Comparison of ENCODE assay signal across 8 mouse cellular contexts in the genomic region with DNA sequence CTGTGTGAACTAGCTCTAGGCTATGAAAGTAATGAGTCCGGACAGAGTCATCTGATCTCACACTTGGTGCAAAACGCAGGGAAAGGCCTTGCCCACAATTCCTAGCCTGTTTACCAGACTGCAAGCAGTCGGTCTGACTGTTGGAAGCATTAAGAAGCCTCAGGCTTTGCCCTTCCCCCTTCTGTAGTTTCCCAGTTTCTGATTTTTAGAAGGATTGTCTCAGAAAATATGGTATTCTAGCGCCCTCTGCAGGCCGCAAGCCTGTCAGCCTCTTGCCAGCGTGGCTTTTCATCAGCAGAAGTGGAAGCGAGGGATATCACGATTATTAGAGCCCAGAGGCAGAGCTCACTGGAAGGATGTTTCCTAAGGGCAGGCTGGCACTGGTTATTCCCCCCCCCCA.
DNase-seq lines count a peak whose midpoint lies in the region; ATAC-seq and TF ChIP-seq lines count a peak whose summit lies in the region.

No protein-coding gene starts in this region.

- 1% methylated on average over 8 of the region's 8 CpGs for WGBS in forebrain, embryonic 14.5 days
- WGBS in large intestine, adult 2 months = 8% methylated on average over 8 of the region's 8 CpGs
- 6% methylated on average over 8 of the region's 8 CpGs for WGBS in lung, embryonic 14.5 days

- H3K36me3 ChIP-seq in G1E (replicated peaks) = no peaks in the 10 kb centered on the region
- H3K36me3 ChIP-seq in forebrain, embryonic 14.5 days (ENCODE audit: control insufficient read depth, insufficient read depth, low read length) = no peaks in the 10 kb centered on the region
- no peaks in the 10 kb centered on the region for H3K36me3 ChIP-seq in lung, embryonic 14.5 days (ENCODE audit: insufficient read depth)

- H3K4me2 ChIP-seq in forebrain, embryonic 14.5 days (ENCODE audit: low read length) = no peak overlapping the region
- H3K4me2 ChIP-seq in lung, embryonic 14.5 days = no peak overlapping the region

- intact Hi-C loops in heart, postnatal 14 days (cut with DNase I) = loop anchor here (1.0 to 5.0 kb wide), 5 partner anchors 116 to 581 kb away; no protein-coding TSS in a partner anchor

- peaks cover 2% of the 10 kb centered on the region; the same call in 1 of the 2 replicates for H3K4me1 ChIP-seq in G1E (ENCODE audit: insufficient read depth, low read depth, low read length)
- no peaks in the 10 kb centered on the region for H3K4me1 ChIP-seq in forebrain, embryonic 14.5 days (ENCODE audit: control insufficient read depth, insufficient read depth, low read length)
- no peaks in the 10 kb centered on the region for H3K4me1 ChIP-seq in lung, embryonic 14.5 days (ENCODE audit: insufficient read depth)

- H3K27ac ChIP-seq in forebrain, embryonic 14.5 days (ENCODE audit: low read depth, low read length) = no peak overlapping the region
- H3K27ac ChIP-seq in lung, embryonic 14.5 days (ENCODE audit: low read depth) = no peak overlapping the region

- H3K9ac ChIP-seq in forebrain, embryonic 14.5 days (ENCODE audit: low read length) = no peak overlapping the region
- no peak overlapping the region for H3K9ac ChIP-seq in lung, embryonic 14.5 days

- H3K9me3 ChIP-seq in G1E (replicated peaks) = 0 out of 2 replicates have a peak, but pooled peaks cover 2% of the 10 kb centered on the region
- H3K9me3 ChIP-seq in forebrain, embryonic 14.5 days (replicated peaks; ENCODE audit: control insufficient read depth, low read length) = no peaks in the 10 kb centered on the region
- H3K9me3 ChIP-seq in lung, embryonic 14.5 days (ENCODE audit: low read depth, low read length) = no peaks in the 10 kb centered on the region

- no peak overlapping the region for H3K4me3 ChIP-seq in G1E (ENCODE audit: low read depth, low read length)
- no peak overlapping the region for H3K4me3 ChIP-seq in forebrain, embryonic 14.5 days (ENCODE audit: low read depth, low read length)
- no peak overlapping the region for H3K4me3 ChIP-seq in lung, embryonic 14.5 days (ENCODE audit: low read depth, low read length)

- peak; percentile 21 for DNase-seq in G1E (ENCODE audit: low spot score)
- DNase-seq in cerebellum, adult 11 months = peak; percentile 68
- peak; percentile 97 for DNase-seq in forebrain, embryonic 14.5 days (ENCODE audit: low spot score)
- DNase-seq in heart, postnatal 14 days = peak; percentile 84 to 89
- DNase-seq in large intestine, adult 2 months (ENCODE audit: low read depth, low spot score) = peak; percentile 74
- DNase-seq in lung, embryonic 14.5 days = peak; percentile 98
- DNase-seq in ovary, adult 18-20 months (ENCODE audit: low spot score) = peak; percentile 51
- DNase-seq in thymus, postnatal 10 days (ENCODE audit: low spot score in 2 of 2) = peak; percentile 65 to 81

- no peak; the same call in 1 of the 2 replicates for ATAC-seq in G1E (ENCODE audit: extremely low read depth, insufficient number of reproducible peaks, low FRiP score, poor library complexity, severe bottlenecking)
- ATAC-seq in forebrain, embryonic 14.5 days = peak; percentile 82
- ATAC-seq in lung, embryonic 14.5 days (ENCODE audit: insufficient read depth) = peak; percentile 79

- H3K27me3 ChIP-seq in G1E (ENCODE audit: insufficient read depth, low read length) = peaks cover 18% of the 10 kb centered on the region
- H3K27me3 ChIP-seq in forebrain, embryonic 14.5 days (replicated peaks; ENCODE audit: control insufficient read depth, insufficient read depth, low read length) = peaks cover 14% of the 10 kb centered on the region
- H3K27me3 ChIP-seq in lung, embryonic 14.5 days (ENCODE audit: insufficient read depth, low read length) = no peaks in the 10 kb centered on the region

- TF ChIP-seq CTCF in G1E (IDR thresholded peaks at IDR 0.05; ENCODE audit: low read depth, low read length) = peak; percentile 41
- TF ChIP-seq CTCF in lung, embryonic 14.5 days (IDR thresholded peaks at IDR 0.05; ENCODE audit: low read depth) = peak; percentile 91

Comparison
In these comparisons a context has a peak if more than half of its experiments do, and no peak if none do; other contexts are left out.
1. DNase-seq: peak in every context shown above with its lines; median percentile 98 in lung, embryonic 14.5 days; 97 in forebrain, embryonic 14.5 days; 86 in heart, postnatal 14 days; 74 in large intestine, adult 2 months; 73 in thymus, postnatal 10 days; 68 in cerebellum, adult 11 months; 51 in ovary, adult 18-20 months; 21 in G1E.